Mouse (Mus musculus): Measurements from ENCODE around the gene Arg2.

DNA sequence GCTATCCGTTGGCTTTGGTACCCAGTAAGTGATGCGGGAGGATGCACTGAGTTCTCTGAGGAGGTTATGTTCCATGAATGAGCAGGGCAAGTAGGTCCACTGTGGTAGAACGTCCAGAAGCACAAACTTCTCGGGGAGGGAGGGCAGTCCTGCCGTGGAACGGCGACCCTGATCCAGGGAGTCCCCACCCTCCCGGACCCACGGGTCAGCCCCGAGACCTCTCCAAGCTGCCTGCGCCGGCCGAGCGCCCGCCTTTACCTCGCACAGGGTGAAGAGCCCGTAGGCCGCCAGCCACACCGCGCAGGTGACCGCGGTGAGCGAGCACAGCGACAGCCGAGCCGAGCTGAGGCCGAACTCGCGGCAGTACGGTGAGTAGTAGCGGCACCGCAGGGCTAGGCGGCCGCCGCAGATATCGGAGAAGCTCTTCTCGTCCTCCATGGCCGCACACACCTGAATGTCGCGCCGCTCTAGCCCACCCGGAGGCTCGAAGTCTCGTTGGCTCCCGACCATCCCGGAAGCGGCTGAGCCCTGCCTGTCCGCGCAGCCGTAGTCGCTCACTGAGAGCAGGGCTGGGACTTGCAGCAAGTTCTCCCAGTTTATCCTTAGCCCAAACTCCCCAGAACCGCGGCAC lies 41.3 kb upstream of the Arg2 start, which contains the start of gene Pigh:
- TF ChIP-seq EP300 (IDR thresholded peaks at IDR 0.05), result no peak
- no peak; the same call in 1 of the 2 replicates for TF ChIP-seq CTCF (IDR thresholded peaks at IDR 0.05)

Data from lung, postnatal 0 days (tissue).